Mouse (Mus musculus) c-Kit-negative CD71-positive TER-119-positive erythroid progenitor cells, embryonic 14.5 days (primary cell): ENCODE measurements around the gene Tedc1.

ENCODE experiments used
- DNase-seq: peaks from one replicate; pipeline ENCODE4 v3.0.0-alpha.2; 2013; ENCODE audit warnings: low read depth, low spot score

The Tedc1 gene

DNA sequence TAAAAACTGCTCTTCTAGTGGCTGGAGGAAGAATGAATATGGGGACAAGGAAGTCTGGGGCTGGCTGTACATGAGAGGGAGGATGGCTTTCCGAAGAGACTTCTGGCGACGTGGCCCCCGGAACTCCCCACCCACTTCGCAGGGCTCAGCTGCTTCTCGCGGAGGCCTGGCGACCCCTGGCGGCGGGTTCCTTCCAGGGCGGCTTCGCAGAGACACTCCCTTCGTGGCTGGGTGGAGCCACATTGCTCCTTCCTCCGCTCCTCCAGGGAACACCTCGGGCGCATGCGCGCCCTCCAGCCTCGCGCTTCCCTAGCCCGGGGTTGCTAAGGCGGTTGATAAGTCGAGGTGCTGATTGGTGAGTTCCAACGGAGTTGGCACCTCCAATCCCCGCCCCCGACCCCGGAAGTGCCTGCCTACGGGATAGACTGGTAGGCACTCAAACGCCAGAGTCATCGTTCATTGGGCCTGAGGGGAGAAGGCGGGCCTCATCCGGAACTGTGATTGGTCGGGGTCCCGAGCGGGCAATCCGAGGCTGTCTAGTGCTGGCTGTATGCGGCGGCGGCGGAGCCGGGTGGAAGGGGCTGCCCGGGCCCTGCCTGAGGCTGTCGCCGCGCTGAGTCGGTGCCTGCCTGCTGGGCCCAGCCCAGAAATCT is at the start of gene Tedc1:
Gene Tedc1, plus strand, starts transcription at position 535 of the 653 bp plus-strand sequence.
- DNase-seq, result peak; percentile 98

DNA sequence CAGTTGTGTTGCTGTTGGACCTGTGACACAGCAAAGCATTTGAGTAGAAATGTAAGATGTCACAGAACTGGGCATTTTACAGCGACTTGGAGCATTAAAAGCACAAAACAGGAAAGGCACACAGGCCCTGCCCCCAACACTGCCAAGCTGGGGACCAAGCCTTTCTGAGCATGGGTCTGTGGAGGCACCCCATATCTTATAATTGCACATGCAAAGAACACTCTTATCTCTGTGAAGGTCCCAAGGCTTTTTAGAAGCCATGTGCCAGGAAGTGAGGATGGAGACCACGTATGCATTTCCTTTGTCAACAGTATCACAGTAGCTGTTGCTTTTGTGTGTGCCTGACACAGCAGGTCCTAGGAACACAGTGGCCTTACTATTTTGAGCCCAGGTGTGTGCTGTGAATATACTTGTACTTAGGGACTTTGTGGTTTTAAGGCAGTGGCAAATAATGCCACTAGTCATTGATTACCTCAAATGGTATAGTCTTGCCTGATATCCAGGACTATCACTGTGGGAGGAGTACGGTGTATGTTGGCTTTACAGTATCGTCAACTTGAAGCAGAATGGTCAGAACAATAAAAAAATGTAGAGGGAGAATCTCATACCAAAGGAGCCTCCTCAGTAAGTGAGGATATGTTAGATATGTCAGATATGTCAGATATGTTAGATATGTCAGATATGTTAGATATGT is 48.6 kb upstream of the Tedc1 start:
- DNase-seq, result peak; percentile 52

DNA sequence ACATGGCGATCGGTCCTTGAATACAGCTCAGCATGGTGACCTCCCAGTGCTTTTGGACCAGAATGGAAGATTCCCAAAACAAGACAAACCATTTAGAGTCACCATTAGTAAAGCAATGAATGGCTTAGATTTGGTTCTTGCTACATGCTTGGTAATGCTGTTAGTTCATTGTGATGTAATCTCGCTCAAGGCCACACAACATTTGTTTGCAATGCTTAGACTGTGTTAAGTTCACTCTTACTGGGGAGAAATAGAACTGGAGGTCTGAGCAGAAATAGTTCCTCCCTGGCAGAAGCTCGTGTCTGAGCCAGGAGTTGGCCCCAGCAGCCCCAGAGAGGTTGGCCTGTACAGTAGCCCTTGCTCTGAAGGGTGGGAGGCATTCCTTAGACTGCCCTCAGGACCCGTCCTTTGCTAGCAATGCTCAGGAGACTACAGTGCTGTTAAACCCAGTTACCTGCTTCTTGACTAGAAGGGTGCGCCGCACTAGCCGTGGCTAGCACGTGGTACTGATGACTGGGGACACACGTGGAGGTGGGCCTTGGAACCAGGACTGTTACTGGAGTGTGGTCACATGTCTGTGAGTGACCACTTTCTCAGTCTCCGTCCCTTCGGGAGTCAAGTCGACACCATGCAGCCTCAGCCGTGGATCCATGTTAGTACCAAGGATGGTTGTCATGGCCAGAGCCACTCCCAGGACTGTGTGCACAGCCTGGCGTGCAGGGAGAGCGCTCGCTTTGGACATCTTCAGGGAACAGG is 47.5 kb upstream of the Tedc1 start:
- no peak for DNase-seq

DNA sequence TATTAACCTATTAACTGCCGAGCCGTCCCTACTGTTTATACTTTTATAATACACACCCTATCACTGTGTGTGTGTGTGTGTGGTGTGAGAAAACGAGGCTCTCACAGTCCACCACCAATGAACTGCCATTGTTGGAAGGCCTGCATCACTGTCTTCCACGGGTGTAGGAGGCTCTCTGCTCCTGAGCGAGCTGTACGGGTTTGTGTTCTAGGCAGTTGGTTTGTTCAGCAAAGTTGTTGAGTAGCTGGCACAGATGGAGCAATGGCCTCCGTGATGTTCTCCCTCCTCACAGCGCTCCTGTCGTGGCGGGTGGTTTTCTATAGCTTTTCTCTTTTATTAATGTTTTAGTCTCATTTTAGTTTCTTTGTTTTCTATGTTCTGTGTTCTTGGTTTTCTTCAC is 46.4 kb upstream of the Tedc1 start:
- no peak for DNase-seq

DNA sequence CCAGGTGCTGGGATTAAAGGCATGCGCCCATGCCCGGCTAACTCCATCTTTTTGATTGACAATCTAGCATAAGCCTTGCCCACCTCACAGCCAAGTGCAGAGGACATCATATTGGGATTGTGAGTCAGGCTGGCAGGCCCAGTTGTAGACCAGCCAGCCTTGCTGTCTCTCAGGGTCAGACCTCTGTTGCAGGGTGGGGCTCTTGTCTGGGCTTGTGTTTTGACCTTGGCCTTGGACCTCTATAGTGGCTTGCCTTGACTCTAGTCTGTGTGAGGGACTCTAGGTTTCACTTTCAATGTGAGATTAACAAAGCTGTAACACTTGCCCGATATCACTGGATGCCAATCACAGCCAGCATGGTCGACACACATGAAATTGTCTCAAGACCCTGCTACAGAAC is 42.1 kb upstream of the Tedc1 start:
- no peak for DNase-seq

DNA sequence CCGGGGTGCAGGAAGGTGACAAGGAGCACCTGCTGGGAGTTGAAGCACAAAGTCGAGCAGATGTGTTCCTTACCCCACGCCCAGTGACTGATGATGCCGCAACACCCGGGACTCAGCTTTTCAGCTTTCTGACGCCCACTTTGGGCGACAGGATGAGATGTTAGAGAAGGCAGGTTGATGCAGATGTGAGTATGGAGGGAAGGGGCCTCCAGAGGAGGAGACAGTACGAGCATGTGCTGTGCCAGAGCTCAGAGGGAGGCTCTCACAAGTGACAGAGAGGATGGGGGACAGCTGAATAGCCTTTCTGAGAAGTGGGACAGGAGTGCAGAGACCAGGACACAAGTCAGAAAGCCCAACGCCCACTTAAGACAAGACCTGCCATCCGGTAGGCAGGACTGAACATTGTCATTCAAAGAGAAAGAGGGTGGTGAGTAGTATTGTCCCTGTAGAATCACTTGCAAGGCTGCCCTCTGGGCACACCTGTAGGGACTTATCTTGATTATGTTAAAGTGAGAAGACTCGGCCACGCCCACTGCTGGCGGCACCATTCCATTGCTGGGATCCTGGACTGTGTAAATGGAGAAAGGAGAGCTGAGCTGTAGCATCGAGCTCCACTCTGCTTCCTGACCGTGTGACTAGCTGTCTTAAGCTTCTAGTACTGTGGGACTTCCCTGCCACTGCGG is 41.2 kb upstream of the Tedc1 start:
- DNase-seq, result no peak

DNA sequence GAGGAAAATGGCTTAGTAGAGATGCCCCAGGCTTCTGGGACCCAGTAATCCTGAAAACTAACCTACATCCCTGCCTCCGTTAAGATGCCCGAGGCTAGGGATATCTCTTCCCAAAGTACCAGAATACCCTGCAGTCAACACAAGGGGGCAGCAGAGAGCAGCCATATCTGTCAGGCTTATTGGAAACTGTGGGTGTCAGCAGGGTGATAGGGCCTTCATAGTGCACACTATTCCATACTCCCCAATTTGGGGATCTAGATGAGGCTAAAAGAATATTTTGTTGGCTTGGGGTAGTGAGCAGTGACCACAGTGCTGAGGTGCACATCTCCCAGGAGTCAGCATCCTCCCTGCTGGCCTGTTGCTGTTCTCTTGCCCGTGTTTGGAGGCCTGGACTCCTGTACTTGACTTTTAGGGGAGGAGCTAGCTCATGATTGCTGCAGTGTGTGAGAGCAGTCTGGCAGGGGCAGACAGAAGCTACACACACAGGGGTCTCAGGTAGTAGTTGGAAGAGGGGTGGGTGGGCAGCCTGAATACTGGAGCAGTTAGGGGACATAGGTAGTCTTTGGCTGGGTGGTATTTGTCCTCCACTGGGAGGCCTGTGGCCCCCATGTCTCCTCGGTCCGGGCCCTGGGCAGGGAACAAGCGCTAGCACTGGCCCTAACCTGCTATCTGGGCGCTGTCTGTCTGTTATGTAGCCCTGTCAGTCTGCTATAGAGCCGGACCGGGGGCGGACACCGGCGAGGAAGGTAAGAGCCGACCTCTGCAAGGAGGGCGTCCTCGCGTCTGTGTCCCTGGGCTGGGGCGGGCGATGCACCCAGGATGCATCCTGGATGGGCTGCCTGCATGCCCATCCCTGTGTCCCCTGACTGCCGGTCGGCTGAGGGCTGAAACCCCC is 36.5 kb upstream of the Tedc1 start:
- DNase-seq, result peak; percentile 71

DNA sequence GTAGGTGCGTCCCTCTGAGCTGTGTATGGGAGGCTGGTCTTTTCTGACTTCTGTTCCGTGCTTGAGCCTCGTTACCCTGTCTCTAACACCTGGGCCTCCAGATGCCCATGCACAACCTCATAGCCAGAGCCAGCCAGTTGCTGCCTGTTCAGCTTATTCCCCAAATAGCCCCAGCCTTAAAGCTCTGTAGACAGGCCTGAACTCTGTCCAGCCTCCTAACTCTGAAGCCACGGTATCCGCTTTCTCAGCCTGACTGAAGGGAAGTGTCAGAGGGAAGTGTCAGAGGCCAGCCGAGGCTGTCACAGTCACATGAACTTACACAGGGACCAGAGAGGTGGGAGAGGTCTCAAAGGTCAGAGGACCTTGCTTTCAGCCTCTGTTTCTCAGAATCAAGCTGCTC is 31.5 kb upstream of the Tedc1 start:
- no peak for DNase-seq

DNA sequence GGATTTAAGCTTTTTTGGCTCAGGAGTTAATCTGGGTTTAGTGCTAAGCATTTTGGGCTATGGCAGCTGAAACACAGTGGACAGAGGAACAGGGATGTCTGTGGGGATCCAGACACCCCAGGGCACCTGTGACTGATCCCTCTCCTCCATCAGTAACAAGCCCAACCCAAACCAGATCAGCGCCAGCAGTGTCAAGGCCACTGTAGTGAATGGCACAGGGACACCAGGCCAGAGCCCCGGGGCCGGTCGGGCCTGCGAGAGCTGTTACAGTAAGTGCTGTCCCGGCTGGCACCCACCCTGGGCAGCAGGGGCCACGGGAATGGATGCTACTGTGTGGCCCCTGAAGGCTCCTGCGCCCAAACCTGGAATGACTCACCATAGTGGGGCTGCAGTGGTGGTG is 25.5 kb upstream of the Tedc1 start:
- no peak for DNase-seq

DNA sequence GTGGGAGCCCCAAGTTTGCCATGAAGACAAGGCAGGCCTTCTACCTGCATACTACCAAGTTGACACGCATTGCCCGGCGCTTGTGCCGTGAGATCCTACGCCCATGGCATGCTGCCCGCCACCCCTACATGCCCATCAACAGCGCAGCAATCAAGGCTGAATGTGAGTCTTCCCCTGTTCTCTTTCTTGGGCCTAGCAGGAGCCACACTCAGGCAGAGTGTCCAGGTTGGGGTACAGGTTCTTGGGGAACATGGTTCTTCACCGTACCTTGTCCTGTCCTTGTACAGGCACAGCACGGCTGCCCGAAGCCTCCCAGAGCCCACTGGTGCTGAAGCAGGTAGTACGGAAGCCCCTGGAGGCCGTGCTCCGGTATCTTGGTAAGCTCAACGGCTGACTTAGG is 24.6 kb upstream of the Tedc1 start:
- no peak for DNase-seq

DNA sequence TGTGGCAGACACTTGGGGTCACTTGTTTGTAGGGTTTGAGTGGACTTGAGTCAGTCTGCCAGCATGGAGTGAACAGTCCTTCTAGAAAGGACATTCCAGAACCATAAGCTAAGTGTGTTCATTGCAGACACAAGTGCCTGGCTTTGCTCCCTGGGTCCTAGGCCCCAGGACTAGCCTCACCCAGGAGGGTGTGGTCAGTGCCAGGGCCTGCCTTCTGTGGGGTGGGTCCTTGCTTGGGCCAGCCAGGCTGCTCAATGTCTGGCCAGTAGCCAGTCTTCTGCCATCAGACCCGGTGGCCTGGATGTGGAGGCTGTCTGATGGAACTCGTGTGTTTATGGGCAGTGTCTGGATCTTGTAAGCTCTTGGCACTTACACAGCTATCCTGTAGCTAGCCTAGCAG is 23.7 kb upstream of the Tedc1 start:
- no peak for DNase-seq

DNA sequence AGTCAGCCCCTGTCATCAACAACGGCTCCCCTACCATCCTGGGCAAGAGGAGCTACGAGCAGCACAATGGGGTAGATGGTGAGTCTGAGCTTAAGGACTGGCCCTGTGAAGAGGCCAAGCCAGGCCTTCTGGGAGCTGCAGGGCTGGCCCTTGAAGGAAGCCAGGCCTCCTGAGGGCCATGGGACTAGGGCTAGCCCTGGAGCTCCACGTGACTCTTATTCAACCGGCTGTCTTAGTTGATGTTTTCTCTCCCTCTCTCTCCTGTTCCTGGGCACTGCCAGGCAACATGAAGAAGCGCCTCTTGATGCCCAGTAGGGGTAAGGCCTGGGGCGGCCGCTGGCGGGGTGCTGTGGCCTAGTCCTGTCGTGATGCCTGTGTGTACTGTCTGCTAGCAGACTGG is 23.0 kb upstream of the Tedc1 start:
- DNase-seq, result no peak

DNA sequence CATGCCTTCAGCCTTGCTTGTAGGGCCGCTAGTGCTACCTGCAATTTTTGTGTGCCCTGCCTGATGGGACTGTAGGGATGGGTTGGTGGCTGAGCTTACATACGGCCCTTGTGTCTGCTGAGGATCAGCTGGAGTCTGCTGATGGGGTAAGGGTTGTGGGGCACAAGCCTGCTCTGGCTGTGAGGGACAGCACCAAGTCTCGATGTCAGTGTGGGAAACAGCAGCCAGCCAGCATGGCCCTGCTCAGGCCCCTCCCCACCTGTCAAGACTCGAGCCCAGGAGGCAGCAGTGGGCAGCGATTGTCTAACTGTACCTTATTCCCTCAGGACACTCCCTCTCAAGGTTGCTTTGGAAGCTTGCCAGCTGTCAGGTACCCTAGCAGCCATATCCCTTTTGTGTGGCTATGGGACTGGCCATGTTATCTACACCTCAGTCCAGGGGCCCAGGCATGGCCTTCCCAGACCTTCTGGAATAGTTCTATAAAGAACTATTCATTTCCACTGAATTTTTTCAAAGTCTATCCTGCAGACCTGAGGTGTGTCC is 22.3 kb upstream of the Tedc1 start:
- no peak for DNase-seq

DNA sequence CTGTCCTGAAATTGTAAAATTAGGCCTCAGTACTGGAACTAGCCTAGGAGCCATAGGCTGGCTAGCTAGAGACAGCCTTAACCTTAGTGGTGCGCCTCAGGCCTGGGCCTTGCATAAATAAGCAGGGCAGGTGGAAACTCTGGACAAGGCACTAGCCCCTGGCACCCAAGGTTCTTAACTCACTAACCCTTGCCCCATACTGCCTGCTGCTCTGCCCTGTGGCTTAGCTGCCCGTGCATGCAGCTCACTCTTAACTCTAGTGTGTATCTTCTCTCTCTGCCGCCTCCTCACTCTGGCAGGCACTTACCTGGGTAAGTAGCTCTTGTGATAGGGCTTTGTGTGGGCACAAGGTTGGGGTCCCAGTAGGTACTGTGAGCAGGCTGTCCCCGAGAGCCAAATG is 21.7 kb upstream of the Tedc1 start:
- no peak for DNase-seq

DNA sequence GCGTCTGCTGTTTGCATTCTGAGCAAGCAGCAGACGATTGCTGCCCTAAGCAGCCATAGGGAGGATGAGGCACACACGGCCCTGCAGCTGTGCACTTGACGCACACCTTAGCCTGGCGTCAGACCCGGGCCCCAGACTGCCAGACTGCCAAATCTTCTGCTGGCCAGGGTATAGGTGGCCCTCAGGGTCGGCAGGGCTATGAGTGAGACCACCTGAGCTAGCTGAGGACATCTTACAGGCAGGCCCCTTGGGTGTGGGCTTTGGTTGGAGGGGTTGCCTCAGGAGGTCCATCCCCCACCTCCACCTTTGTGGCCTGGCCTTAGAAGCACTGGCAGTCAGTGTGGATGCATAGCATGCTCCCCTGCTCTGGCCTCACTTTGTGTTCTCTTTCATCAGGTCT is 20.8 kb upstream of the Tedc1 start:
- no peak for DNase-seq

DNA sequence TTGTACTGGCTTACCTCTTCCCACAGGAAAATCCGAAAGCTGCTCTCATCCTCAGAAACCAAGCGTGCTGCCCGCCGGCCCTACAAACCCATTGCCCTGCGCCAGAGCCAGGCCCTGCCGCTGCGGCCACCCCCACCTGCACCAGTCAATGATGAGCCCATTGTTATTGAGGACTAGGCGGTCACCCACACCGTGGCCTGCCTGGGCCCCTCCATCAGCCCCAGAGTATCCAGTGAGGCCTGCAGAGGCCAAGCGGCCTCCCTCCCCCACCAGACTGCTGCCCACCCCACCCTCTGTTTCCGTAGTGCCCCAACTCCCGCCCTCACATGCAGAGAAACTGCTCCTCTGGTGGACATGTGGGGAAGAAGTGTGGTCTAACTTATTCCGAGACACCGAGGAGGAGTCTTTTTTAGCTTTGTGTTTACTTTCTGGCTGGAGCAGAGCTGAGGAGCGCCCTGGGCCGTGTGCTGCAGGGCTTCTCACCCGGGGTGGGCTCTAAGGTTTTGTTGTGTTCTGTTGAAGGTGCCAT is 19.7 kb upstream of the Tedc1 start:
- DNase-seq, result no peak

DNA sequence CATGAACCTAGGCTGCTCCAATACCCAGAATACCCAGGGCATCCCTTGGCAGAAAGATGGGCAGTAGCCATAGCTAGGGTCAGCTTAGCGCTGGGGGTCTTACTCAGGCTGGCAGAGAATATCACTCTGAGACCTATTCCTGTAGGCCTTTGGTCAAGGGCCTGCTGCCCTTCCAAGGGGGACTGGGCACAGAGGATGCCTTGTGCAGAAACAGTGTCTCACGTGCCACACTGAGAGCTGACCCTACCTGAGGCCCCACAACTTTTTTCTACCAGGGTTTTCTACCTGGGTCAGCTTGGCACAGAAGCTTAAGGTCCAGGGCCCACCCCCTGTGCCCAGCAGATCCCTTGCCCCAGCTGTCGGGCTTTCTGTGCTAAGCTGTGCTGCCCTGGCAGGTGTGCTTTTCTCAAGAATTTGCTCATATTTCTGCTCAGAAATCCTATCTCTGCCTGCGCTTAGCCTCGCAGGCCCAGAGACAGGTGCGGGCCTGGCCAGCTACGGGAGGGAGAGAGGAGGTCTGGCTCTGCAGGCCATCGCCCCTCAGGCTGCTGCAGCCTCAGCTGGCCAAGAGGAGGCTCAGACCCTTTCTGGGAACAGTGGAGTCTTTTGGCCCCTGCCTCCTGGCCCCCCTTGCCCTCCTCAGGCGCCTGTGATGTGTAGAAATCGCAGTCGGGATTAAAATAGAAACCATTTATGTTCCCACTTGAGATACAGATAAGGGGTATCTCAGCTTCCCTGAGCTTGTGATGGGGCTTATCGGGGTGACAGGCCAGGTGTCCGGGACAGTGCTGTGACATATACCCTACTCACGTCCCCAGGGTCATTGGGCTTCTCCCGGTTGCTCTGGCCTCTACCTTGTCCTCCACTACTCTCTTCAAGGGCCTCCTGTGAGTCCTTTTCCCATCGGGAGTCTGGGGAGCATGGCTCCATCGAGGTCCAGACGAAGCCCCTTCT is 18.7 kb upstream of the Tedc1 start:
- no peak for DNase-seq

DNA sequence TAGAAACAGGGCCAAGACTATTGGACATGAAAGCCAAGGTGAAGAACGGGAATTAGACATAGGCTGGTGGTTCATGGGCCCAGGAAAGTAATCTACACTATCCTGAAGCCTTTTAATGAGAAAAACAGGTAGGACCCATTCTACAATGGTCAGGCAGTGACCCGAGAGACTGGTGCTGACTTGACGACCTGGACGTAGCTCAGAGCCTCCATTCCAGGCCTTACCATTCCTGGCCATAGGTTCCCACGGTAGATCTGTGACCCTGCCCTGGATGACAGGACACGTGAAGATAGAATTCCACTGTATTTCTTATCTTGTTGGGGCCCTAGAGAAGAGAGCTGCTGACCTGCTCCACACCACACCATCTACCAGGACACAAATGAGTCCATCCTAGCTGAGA is 17.9 kb upstream of the Tedc1 start:
- no peak for DNase-seq
